Mouse (Mus musculus) spleen, adult 18-20 months (tissue): ENCODE results near the gene Flt3l.
"Not testable (repeated sequence)": the region's sequence is repeated elsewhere in the genome, so short reads cannot be mapped to it uniquely, and the experiment has no call there.

Experiments used
- DNase-seq, 2 experiments: peaks; one replicate each; pipeline ENCODE4 v3.0.0; 2022; ENCODE audit warnings: mixed read lengths in 2 of 2

The Flt3l gene

DNA sequence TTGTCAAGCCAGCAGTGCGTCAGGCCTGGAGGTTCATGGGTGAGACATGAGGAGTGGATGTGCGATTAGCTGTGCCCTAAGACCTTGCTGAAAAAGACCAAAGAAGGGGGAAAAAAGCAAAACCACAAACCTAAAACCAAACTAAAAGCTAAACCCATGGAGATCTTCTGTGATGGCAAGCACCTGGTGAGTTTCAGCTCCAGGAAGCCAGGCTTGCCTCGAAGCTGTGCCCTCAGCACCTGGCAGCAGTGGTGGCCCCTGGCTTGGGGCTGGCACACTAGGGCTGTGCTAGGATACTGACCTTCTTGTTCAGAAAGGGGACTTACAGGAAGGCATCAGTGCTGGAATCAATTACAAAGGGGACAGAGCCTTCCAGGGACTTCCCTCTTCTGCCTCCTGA is 5.1 kb upstream of the Flt3l start:
- DNase-seq: no peak

GRCm38 (mm10) chr7:45139904-45140723 is 3.9 kb upstream of the Flt3l start:
- DNase-seq: no peak

DNA sequence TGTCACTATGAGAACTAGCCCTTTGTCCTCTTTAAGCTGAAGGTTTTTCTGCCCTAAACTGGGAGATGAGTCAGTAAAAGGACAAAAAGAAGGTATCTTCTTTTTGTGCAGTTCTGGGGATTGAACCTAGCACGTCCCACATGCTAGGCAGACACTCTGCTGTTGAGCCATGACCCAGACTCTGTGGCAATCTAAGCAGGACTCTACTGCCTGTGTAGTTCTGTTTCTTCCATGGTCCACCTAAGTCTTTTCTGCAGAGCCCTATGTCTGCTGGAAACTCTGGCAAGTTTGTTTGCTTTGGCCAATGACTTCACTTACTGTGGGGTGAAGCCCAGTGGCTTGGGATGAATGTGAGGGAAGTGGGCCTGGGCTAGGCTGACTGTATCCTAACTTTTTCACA is 2.2 kb upstream of the Flt3l start:
- no peak for DNase-seq

GRCm38 (mm10) chr7:45137171-45138006 is 1.2 kb upstream of the Flt3l start:
- no peak for DNase-seq

GRCm38 (mm10) chr7:45135370-45135769 is 862 bp downstream of the Flt3l start:
- DNase-seq: no peak

GRCm38 (mm10) chr7:45134544-45135026 is 1.6 kb downstream of the Flt3l start:
- DNase-seq: no peak

DNA sequence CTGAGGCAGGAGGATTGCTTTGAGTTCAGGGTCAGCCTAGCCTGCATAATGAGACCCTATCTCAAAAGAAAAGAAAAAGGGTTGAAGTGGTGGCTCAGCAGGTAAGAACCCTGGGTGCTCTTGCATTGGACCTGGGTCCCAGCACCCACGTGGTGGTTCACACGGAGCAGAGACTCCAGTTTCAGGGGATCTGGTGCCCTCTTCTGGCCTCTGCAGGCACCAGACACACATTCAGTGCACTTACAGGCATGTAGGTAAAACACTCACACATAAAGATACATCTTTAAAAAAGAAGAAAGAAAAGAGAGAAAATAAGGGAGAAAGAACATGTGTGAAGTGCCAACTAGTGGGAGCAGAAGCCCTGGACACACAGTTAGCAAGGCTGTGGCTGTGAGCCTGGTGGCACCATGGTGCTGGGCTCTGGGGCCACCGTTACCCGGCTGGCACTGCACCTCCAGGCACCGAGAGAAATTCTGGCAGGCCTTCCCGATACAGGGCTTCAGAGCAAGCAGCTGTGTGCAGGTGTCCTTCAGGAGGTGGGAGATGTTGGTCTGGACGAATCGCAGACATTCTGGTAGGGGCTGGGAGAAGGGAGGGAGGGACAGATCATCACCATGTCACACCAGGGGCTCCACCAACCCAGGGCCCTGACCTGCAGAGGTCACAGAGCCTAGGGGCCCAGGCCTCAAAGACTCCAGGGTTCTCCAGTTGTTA is 2.6 kb downstream of the Flt3l start:
- DNase-seq: no peak

DNA sequence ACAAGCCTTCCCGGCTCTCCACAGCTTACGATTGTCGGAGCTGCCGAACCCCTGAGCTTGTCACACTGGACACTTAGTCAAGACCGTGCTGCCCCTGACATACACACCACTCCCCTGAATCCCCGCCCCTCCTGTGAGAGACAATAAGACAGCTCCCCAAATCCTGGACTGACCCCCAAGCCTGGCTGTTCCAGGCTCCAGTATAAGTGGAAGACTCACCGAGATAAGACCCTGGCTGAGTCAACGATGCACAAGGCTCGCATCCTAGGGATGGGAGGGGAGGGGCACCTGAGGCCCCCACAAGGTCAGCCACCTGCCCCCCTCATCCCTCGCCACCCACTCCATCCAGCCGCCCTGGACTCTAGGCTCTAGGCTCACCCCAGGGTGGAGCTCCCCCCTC is 4.4 kb downstream of the Flt3l start:
- DNase-seq: no peak

DNA sequence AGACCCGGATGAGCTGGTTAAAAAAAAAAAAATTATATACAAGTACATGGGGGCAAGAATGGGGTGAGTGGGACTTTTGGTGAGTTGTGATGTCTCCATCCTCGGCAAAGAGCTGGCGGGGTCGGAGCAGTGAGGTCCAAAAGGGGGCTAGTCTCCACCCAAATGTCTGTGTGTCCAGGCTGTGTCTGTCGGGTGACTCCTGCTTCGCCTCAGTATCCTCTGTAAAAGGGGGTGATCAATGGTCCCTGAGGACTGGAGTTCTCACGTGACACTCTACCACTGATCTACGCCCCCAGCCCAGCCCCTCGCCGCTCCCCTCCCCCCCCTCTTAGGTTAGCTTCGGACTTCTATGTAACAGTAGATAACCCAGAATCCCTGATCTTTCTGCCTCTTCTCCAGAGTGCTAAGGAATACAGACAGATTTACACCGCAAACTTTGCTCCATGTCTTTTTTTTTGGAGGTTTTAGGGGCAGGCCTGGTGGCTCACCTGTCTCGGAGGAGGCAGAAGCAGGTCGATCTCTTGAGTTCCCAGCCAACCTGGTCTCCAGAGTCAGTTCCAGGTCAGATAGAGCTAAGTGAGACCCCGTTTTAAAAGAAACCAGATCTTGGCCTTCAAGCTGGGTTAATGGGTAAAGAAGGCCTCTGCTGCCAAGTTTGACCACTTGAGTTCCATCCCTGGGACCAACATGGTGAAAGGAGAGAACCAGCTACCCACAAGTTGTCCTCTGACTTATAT is 6.3 kb downstream of the Flt3l start:
- no peak for DNase-seq

GRCm38 (mm10) chr7:45129318-45129717 is 6.9 kb downstream of the Flt3l start:
- no peak for DNase-seq

DNA sequence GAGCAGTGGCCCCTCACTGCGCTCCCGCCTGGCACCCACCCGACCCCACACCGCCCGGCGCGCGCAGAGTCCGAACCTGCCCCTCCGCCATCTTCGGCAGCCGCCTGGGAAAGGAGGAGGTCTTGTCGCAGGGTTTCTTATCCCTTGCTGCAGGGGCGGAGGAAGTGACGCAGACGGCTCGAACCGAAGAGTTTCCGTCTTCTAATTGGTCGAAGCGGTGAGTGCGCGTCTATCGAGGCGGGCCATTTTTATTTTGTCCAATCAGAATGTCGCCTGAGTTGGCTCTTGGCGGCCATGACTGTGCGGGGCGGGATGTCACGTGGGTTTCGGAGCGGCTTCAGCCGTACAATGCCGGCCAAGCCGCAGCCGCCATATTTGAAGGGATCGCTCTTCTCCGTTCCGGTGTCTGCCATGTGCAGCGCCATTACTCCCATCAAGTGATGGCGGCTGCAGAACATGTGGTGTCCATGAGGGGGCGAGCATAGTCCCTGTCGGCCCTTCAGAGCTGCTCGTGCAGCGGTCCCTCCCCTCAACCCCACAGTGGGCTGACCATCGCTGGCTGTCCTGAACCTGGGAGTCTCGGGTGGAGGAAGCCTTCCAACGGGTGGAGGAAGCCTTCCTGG is 7.5 kb downstream of the Flt3l start, which contains the start of gene Rpl13a:
Rpl13a (minus strand) TSS at position 138 of the 623 bp plus-strand sequence.
- DNase-seq: peak; percentile 95 to 97

GRCm38 (mm10) chr7:45127700-45128224 is 8.5 kb downstream of the Flt3l start:
- DNase-seq: no peak

DNA sequence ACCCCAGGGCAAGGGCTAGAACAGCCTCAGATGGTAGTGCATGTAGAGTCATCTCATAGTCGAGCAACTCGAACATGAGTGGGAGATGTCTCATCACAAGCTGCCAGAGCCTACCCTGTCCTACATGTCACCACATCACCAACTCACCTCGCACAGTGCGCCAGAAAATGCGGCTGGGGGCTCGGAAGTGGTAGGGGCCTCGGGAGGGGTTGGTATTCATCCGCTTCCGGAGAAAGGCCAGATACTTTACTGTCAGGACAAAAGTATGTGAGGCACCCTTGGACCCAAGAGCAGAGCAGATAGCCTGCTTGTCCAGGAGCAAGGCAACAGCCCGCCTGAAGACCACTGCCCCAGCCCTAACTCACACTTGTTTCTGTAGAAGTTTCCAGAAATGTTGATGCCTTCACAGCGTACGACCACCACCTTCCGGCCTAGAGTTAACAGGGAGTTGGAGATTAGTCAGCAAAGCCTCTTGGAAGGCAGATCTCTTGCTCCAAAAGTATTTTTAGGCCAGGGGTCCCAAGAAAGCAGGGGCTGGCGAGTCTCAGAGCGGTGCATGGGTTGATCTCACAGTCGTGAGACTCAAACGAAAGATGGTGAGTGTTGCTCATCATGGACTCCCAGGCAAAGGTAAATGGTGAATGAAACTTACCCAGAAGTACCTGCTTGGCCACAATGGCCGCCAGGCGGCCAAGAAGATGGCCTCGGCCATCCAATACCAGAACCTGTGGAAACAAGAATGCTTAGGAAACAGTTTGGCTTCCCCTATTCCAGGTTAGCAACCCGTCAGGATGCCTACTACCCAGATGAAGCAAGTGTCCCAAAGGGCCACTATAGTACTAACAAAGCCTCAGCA is 9.2 kb downstream of the Flt3l start:
- DNase-seq: no peak

- no peak for DNase-seq
Observed at GRCm38 (mm10) chr7:45126147-45126843, 9.9 kb downstream of the Flt3l start.

GRCm38 (mm10) chr7:45125649-45126048 is 10.6 kb downstream of the Flt3l start:
- not testable (repeated sequence) for DNase-seq

DNA sequence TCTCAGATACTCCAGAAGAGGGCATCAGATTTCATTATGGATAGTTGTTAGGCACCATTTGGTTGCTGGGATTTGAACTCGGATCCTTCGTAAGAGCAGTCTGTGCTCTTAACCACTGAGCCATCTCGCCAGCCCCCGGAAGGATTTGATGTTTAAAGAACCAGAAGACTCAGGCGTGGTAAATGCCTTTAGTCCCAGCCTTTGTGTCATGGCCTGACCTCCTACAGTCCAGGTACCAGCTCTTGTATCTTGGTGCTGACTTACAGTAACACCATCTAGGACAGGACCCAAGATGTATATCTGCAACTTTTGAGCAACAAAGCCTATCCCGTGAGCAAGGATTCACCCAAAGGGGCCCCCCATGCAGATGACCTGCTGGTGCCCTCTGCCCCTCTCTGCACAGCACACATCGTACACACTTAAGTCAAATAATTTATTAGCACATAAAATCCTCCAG is 11.1 kb downstream of the Flt3l start:
- no peak for DNase-seq

DNA sequence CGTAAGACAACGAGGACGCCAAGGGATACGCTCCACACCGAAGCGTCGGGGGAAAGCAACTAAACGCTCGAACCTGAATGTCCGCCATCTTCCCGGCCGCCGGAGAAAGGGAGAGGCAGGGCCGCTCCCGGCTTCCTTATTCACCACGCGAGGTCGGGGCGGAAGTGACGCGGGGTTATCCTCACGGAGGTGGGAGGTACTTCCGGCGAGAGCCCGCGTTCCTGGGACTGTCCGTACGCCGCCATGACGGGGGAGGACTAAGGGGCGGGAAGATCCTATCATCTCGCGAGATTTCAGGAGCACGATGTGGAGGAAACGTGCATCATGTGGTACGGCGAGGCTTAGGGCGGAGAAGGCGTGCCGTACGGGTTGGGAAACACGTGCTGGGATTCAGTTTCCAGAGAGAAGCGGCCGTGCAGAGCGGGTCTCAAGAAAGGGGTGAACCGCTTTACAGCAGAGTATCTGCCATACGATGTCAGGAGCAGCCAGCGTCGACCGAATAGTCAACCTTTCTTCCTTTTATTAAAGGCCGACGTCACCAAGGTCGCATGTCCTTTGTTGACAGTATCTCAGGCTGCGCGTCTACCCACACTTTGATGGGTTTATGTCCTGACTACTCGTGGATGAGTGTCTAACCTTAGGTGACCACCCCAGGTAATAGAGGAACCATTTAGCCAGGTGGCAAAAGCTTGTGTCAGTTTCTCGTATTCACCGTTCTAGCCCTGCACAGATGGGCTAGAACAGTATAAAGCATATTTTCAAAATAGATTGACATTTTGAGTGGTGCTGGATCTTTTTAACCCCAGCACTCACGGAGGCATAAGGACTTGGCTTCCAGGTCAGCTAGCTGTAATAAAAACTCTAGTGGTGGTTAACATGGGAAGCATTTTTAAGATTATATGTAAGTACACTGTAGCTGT is 11.7 kb downstream of the Flt3l start, which contains the start of gene Rps11:
Rps11 (minus strand) TSS at position 216 of the 920 bp plus-strand sequence.
- peak; percentile 96 to 98 for DNase-seq

DNA sequence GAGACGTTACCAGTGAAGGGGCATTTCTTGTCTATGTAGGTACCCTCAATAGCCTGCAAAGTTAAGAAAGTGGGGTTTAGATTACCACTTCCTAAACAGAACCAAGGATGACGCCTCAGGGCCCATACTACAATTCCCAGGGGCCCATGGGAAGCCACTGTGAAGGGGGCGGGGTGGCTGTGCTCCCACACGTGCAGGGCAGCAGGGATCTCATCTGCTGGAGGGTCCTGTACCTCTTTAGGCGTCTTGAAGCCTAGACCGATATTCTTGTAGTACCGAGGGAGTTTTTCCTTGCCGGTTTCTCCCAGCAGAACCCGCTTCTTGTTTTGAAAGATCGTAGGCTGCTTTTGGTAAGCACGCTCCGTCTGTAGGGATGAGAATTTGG is 13.1 kb downstream of the Flt3l start:
- DNase-seq: peak; percentile 52 to 62
